Mouse (Mus musculus) left cerebral cortex, postnatal 10 days (tissue): ENCODE results near the gene Ubfd1. TPM values are rescaled to one million over a fixed set of nuclear protein-coding genes. Genes with fewer than 3 reads are reported as not detected.

Source experiments
- DNase-seq, 2 experiments: peaks; one replicate each; pipeline ENCODE4 v3.0.0; 2021 to 2022; ENCODE audit warnings: low spot score in 2 of 2, mixed read lengths in 1 of 2; ENCODE audit errors: extremely low spot score in 1 of 2
- intact Hi-C: fragments of 180-260 bp; cut with DNase I; formaldehyde crosslinking; loops from one replicate; pipeline ENCODE4 v1.15.1; 2025
- total RNA-seq, 2 experiments: library from RNA; stranded (reverse); gene quantifications; 2 replicates each; pipeline ENCODE4 v1.2.3; 2021

Ubfd1 gene
- 10 to 100 TPM; 67.0 to 70.7 TPM for total RNA-seq

- intact Hi-C loops = loop anchor here (5.0 kb wide), 1 partner anchor 45 kb away; the partner anchor contains the start of gene Gga2
- peak; percentile 97 to 98 for DNase-seq
These were observed at the start of gene Ubfd1, which contains the start of gene Ears2 for GRCm38 (mm10) chr7:122066945-122067516. Gene Ubfd1 (plus strand): TSS chr7:122067175. Gene Ears2 (minus strand): TSS chr7:122067263.

DNA sequence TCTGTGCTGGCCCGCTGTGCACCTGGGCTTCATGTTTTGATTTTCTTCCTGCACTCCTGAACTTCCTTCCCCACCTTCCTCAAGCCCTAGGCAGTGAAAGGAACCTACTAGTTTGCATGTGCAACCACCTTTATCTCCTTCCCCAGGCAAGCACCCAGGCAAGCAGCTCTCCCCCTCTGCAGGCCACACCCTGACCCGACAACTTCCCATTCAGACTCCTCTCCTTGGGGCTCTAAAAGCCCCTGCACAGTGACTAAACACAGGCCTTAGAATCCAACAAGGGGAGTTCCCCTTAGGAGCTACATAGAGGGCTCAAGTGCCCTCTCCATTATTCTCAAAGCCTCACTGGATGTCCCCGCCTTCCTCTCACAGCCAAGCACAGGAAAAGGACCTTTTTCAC, 48.7 kb upstream of the Ubfd1 start:
- intact Hi-C loops = no loop called here
- DNase-seq = no peak

GRCm38 (mm10) chr7:122018978-122019377, 48.0 kb upstream of the Ubfd1 start:
- intact Hi-C loops = no loop called here
- DNase-seq = peak in 1 of 2 experiments; percentile 42

- DNase-seq = no peak
- intact Hi-C loops = loop anchor here (5.0 kb wide), 1 partner anchor 47 kb away; the partner anchor contains the start of genes Ears2 and Ubfd1
These were observed 46.7 kb upstream of the Ubfd1 start for GRCm38 (mm10) chr7:122020273-122020666.

DNA sequence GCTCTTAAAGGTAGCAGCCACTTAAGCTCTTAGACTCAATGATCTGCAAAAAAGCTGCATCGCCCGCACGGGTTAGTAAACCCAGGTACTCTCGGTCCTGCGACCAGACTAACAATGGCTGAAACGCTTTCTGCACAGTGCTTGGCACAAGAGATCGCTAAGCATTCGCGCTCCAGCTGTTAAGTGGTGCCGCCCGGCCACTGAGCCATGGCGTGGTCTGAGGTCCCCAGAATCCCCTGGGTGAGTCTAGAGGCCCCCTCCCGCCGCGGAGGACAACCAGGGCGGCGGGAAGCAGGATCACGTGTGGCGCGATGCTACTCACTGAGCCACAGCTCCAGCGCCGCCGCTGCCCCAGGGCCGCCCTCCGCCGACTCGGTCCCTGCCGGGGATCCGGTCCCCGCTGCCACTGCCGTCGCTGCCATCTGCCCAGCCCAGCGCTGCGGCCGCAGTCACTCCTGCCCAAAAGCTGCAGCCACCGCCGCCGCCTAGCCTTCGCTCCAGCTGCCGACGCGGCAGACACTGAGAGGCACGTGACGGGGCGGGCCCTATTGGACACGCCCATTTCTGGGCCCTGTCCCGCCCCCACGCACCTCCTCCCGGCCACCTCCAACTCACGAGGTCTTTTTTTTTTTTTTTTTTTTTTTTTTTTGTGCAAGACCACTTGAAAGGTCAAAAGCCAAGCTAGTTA, 46.2 kb upstream of the Ubfd1 start, which contains the start of gene Gga2:
Gga2 (minus strand) TSS at position 556 of the 688 bp plus-strand sequence.
- peak; percentile 80 to 92 for DNase-seq
- intact Hi-C loops = loop anchor here (5.0 kb wide), 1 partner anchor 46 kb away; the partner anchor contains the start of genes Ears2 and Ubfd1

GRCm38 (mm10) chr7:122022131-122022530, 44.8 kb upstream of the Ubfd1 start:
- intact Hi-C loops = loop anchor here (5.0 kb wide), 1 partner anchor 45 kb away; the partner anchor contains the start of genes Ears2 and Ubfd1
- DNase-seq = no peak

DNA sequence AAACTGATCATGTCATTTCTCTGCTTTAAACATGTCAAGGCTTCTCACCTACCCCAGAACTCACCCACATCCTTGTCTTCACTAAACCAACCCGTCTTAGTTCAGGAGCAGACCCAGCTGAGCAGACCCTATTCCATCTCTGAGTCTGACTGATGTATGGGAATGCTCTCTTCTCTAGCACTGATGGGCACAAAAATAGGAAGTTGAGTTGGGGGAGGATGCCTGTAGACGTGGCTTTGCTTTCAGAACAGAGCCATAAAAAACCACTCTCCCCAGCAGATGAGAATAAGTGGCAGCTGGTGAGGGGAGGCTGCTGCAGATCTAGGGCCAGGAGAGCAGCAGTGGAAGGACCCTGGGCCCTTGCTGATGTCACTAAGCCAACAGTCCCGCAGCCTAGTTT, 33.6 kb upstream of the Ubfd1 start:
- intact Hi-C loops = no loop called here

DNA sequence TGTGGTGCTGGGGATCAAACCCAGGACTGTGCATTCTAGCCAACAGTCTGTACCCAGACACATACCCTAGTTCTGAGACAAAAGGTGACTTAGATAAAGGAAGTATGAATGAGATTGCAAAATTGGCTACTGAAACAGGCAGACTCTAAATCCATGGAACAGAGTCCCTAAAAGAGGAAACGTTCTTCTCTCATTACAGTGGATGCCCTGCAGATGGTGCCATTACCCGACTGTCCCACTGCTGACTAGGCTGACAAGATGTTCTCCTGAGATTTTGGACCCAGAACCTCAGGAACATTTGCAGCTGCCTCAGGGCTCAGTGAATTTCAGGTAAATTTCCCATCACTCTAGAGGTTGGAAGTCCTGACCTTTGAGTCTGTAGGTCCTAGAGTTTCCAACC, 32.6 kb upstream of the Ubfd1 start:
- intact Hi-C loops = no loop called here

More for the DNA sequence above, 33.6 kb upstream of the Ubfd1 start:
- no peak for DNase-seq

DNA sequence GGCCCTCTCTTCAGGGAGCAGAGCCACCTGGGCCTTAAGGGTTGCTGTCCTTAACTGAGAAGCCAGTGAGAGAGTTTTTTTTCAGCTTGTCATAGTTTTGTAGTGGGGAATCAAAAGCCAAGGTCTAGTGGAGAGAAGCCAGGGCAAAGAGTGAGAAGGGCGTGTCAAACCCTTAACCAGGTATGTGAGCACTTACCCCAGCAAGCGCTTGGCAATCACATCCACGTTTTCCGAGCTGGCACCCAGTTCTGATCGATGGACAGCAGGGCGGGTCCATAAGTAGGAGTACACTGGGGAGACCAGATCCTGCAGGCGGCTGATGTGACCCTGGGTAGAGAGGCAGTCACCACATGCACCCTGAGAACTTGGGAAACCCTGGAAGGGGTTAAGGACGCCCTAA, 22.9 kb upstream of the Ubfd1 start:
- no peak for DNase-seq

More for the DNA sequence above, 32.6 kb upstream of the Ubfd1 start:
- DNase-seq = no peak

GRCm38 (mm10) chr7:122045181-122045634, 21.8 kb upstream of the Ubfd1 start:
- DNase-seq = peak in 1 of 2 experiments; percentile 56
- intact Hi-C loops = no loop called here

More for the DNA sequence above, 22.9 kb upstream of the Ubfd1 start:
- intact Hi-C loops = no loop called here

GRCm38 (mm10) chr7:122045711-122046110, 21.3 kb upstream of the Ubfd1 start:
- intact Hi-C loops = no loop called here
- no peak for DNase-seq

GRCm38 (mm10) chr7:122046813-122047212, 20.2 kb upstream of the Ubfd1 start:
- intact Hi-C loops = no loop called here
- no peak for DNase-seq

GRCm38 (mm10) chr7:122048191-122048590, 18.8 kb upstream of the Ubfd1 start:
- no peak for DNase-seq
- intact Hi-C loops = no loop called here

DNA sequence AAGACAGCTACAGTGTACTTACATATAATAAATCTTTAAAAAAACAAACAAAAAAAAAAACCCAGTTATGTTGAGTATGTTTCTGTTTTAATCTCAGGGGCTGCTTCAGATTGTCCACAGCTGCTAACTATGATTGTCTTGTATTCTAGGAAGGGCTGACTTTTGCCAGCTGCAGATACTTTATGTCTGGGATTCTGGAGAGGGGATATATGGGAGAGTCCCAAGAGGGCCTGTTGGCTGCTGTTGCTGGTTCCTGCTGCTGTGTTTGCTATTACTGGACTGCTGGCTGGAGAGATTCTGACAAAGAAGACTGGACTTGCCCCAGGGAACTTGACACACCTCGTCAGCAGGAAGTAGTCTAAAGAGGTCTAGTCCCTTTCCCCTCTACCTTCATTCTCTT, 16.1 kb upstream of the Ubfd1 start:
- DNase-seq = no peak
- intact Hi-C loops = no loop called here

- intact Hi-C loops = no loop called here
These were observed 10.3 kb upstream of the Ubfd1 start for GRCm38 (mm10) chr7:122056633-122057032.

GRCm38 (mm10) chr7:122065656-122066055, 1.3 kb upstream of the Ubfd1 start:
- intact Hi-C loops = loop anchor here (5.0 kb wide), 1 partner anchor 43 kb away; the partner anchor contains the start of gene Gga2
- no peak for DNase-seq

More at GRCm38 (mm10) chr7:122056633-122057032, 10.3 kb upstream of the Ubfd1 start:
- no peak for DNase-seq

DNA sequence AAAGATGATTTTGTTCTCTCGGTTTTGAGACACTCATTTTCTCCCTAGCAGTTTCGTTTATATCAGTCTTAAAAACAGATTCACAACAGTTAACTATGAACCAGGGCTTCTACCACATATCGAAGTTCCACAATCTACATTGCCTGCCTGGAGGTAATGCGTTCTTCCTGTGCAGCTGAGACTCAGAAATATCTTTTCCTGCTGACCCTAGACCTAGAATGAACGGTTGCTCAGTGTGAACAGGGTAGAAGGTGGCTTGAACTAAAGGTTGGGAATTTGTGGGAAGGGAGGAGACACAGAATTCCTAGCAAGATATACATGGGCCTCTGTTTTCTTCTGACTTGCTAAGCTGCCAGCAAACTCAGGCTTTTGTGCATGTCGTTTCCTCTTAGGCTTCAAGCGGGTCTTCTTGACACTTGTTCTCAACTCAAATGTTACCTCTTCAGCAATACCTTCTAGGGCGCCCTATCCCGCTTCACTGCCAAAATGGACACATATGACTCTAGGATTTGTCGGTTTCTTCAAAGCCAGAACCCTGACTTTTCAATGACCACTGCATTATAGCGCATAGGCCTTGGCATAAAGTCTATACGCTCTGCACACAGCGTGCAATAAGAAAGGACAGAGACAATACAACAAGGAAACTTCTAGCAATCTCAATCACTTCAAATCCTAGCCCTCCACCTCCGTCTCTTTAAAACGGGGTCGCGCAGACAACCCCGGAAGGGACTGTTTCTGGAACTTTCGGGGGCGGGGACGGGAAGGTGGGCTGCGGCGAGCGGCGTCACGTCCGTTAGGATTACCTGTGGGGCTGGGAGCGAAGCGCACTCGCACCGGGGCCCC, 652 bp upstream of the Ubfd1 start:
- intact Hi-C loops = loop anchor here (5.0 kb wide), 1 partner anchor 44 kb away; the partner anchor contains the start of gene Gga2
- DNase-seq = no peak

- peak in 1 of 2 experiments; percentile 54 for DNase-seq
- intact Hi-C loops = loop anchor here (5.0 kb wide), 1 partner anchor 45 kb away; the partner anchor contains the start of gene Gga2
These were observed 774 bp downstream of the Ubfd1 start for GRCm38 (mm10) chr7:122067517-122068381.
